Mouse (Mus musculus) adrenal gland, adult (tissue): Measurements from ENCODE around the gene Maz.

Experiments
- DNase-seq, 2 experiments: peaks; one replicate each; pipeline ENCODE4 v3.0.0; 2022 to 2023; ENCODE audit warnings: low spot score in 1 of 2; ENCODE audit not compliant: inconsistent age in 2 of 2

Gene Maz

DNA sequence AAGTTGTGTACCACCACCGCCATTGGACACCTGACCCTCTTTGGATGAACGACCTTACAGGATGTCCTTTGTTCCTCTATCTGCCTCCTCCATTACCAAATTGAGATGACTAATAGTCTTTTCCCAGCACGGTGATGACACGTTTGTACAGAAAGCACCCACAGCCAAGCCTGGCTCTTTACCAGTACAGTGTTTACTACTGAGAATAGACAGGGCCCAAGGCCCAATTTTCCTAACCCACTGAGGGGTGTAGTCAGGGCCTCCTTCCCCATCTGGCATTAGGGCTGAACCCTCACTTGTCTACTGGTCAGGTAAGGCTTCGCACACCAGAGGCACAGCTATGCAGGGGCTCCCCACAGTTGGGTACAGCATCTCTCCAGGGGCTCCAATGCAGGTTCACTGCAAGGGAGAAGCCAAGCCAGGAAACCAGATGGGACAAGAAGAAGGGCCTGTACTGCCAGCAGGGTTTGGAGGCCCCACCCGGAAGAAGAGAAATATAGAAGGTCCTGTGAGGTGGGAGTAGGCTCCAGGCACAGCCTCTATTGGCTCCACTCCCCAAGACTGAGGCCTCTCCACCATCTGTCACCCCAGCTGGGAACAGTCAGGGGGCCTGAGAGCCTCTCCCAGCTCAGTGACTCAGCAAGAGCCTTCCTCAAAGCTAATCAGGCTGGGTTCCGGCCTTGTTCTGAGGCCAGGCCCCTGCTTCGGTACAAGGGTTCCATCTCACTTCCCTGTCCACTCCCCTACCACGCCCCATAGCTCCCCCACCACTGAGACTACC, 18.4 kb downstream of the Maz start:
- peak; percentile 73 to 90 for DNase-seq

DNA sequence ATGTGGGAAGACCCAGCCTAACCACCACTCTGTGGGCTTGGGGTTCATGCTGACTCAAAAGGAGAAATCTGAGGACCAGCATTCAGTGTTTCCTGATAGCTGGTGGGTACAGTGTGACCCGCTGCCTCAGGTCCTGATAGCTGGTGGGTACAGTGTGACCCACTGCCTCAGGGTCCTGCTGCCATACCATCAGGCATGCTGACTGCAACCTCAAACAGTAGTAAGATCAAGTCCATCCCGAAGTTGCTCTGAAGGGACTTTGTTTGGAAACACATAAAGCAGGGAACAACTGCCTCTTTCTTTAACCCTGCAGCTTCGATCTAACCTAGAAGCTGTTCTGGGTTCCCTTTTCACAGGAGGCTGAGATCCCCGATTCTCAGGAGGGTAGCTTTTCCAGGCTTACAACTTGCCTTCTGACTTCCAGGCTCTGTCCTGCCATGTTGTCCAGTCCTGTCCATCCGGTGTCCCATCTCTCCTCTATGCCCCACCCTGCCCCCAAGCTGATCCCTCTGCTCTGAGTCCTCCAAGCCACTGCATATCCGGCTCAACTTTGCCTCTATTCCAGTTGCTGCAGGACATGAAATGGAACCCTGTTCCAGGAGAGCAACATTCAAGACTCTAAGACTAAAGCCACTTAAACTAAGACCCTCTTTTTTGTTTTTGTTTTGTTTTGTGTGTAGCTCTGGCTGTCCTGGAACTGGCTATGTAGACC, 19.4 kb downstream of the Maz start:
- DNase-seq = peak in 1 of 2 experiments; percentile 47

GRCm38 (mm10) chr7:127004122-127004875, 22.5 kb downstream of the Maz start:
- no peak for DNase-seq

DNA sequence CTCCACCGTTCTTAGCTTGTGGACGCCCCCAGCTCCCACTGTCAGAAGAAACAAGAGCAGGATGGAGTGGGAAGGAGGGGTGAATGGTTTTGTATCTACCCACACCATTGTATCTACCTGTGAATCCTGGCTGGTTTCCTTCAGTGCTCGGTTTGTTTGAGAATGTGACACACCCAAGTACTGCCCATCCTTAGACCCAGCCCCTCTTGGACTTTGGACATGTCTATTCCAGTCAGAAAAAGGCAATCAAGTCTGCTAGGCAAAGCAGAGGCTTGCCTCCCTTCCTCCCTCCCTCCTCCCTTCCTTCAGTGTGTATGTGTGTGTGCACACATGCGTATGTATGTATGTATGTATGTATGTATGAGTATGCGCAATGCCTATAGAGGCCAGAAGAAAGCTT, 23.2 kb downstream of the Maz start:
- DNase-seq = no peak

DNA sequence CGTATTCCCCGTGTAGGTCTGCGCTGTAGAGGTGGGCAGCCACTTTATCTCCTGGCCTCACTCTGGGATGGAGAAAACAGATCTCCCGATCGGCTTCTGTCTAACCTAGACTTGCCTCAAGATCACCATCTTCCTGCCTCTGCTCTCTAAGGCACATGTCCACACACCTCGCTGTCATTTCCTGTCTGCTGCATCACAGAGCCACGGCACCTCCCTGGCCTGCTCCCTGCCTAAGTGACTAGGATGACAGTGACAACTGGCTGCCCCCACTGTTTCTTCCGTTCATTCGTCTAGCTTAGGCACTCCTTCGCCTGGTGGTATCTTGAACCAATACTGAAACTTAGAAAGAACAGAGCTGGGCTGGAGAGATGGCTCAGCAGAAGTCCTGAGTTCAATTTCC, 27.3 kb downstream of the Maz start:
- DNase-seq = no peak

GRCm38 (mm10) chr7:126996449-126996848, 30.4 kb downstream of the Maz start:
- no peak for DNase-seq

DNA sequence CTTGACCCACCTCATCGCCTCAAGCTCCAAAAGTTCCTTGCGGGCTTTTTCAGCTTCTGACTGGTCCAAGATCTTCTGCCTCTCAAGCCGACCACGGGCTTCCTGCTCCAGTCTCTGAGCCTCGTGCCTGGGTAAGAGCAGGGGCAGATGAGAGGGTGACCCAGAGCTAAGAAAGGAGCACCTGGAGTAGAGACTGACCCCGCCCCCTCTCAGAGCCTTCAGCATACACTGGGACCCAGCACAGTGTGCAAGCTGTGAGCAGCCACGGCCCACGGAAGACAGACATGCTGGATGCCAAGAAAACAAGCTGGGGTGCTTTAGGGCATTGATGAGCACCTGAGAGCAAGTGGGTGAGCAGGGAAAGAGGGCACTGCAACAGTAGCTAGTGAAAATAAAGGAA, 38.0 kb downstream of the Maz start:
- DNase-seq = no peak

DNA sequence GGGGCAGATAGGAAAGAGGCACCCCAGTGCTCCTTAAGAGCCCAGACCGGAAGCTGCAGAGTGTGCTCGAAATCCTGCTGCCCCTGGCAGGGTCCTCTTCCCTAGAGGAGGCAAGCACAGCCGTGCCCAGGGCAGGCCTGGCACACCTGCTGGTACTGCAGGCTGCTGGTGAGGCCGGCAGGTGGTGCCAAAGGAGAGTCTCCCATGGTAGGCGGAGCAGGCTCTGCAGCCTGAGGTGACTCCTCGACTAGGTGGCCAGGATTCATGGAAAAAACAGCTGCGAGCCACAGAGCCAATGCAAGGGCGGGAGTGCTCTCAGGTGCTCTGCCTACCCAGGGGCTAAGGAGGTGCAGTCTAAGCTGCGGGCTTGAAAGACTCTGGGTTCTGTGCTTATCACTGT, 40.5 kb downstream of the Maz start:
- peak; percentile 31 to 63 for DNase-seq

DNA sequence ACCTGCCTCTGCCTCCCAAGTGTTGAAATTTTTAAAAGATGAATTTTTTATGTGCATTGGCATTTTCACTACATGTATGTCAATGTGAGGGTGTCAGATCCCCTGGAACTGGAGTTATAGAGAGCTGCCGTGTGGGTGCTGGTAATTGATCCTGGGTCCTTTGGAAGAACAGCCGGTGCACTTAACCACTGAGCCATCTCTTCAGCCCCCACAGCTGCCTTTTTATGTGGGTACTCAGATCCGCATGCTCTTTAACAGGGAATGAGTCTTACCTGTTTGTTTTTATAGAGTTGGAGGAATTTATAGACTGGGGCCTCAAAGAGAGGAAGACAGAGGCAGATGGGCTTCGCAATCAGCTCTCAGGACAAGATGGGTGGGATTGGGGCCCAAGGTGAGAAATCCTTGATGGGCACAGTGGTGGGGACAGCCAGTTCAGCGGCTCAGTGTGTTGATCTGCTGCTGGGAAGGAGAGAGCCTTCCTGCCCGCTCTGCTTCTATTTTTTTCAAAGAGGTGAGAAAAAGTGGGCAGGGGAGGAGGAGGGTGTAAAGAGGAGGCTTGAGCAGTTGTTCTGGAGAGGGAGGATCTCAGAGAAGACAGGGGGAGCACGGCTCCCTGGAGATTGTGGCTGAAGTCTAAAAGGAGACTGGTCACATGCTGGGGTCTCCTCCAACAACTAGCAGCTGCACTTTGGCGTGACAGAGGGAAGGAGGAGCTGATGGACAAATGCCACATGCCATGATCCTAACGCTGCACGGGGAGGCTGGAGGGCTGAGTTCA, 42.0 kb downstream of the Maz start:
- no peak for DNase-seq

- no peak for DNase-seq
Observed at GRCm38 (mm10) chr7:126983113-126983512, 43.7 kb downstream of the Maz start.

- DNase-seq = no peak
Observed at GRCm38 (mm10) chr7:126982054-126982453, 44.8 kb downstream of the Maz start.

GRCm38 (mm10) chr7:126981601-126982000, 45.2 kb downstream of the Maz start:
- DNase-seq = no peak

GRCm38 (mm10) chr7:126978841-126979240, 48.0 kb downstream of the Maz start:
- DNase-seq = no peak

GRCm38 (mm10) chr7:126976878-126977459, 49.9 kb downstream of the Maz start:
- peak; percentile 27 to 73 for DNase-seq

- DNase-seq = peak; percentile 96 to 99
Observed at GRCm38 (mm10) chr7:126975950-126976866, 50.6 kb downstream of the Maz start, which contains the start of gene Cdiptos. TSS of gene Cdiptos (minus strand) at chr7:126976098.

GRCm38 (mm10) chr7:126975893-126975949, 51.1 kb downstream of the Maz start, which contains the start of gene Cdipt:
TSS of gene Cdipt (plus strand) at chr7:126975914.
- DNase-seq = no peak

DNA sequence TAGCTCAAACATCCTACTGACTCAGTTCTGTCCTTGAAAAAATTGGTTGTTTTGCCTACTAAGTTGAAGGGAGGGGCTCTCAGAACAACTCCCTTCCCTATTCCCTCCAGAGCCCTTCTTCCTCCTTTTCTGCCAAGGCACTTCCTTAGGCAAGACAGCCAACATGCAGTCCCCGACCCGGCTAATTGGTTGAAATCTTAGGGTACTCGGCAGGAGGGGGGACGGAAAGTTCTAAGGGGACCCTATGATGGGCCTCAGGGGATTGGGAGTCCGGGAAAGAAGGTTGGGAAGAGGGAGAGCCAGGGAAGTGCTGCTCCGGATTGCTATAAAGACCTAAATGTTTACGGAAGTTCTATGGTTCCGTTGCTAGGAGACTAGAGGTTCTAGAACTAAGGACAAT, 51.3 kb downstream of the Maz start:
- no peak for DNase-seq
